Mouse (Mus musculus) T-helper 1 cell (primary cell): ENCODE measurements around the gene Metap1d.

Experiments
- in situ Hi-C: fragments of 300-600 bp; cut with MboI, MseI; formaldehyde crosslinking; loops from one replicate; pipeline ENCODE4 v1.15.1; 2025; ENCODE audit warnings: high pct_unique_total_duplicates

Metap1d gene

GRCm38 (mm10) chr2:71526595-71527322, 73.7 kb downstream of the Metap1d start:
- in situ Hi-C loops: loop anchor here (5.0 kb wide), 1 partner anchor 74 kb away; the partner anchor contains the start of gene Metap1d

DNA sequence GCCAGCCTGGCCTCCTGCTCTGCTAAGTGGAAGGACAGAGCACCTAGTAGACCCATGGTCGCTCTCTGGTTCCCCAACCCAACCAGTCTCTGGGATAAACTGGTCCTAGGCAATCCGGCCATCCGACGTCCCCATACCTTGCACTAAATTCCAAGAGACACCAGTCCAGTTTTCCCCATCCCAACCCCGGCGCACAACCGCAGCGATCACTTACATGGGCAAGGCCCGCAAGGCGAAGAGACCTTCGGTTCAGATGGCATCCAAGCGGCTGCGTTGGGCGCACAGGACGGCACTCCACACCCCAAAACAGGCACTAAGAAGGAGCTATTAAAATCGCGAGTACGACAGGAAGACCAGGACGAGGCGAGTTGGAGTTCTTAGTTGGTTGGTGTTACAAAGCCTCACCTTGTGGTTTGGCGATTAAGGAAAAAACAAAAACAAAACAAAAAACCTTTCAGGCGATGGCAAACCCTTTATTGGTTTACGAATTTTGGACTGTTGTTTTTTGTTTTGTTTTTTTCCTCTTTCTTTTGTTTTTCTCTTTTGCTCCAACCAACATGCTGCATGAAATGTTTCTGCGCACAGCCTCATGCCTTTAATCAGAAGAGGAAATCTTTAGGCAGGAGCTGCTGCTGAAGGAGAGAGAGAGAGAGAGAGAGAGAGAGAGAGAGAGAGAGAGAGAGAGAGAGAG, 74.4 kb downstream of the Metap1d start:
- in situ Hi-C loops: loop anchor here (5.0 kb wide), 1 partner anchor 75 kb away; the partner anchor contains the start of gene Metap1d

DNA sequence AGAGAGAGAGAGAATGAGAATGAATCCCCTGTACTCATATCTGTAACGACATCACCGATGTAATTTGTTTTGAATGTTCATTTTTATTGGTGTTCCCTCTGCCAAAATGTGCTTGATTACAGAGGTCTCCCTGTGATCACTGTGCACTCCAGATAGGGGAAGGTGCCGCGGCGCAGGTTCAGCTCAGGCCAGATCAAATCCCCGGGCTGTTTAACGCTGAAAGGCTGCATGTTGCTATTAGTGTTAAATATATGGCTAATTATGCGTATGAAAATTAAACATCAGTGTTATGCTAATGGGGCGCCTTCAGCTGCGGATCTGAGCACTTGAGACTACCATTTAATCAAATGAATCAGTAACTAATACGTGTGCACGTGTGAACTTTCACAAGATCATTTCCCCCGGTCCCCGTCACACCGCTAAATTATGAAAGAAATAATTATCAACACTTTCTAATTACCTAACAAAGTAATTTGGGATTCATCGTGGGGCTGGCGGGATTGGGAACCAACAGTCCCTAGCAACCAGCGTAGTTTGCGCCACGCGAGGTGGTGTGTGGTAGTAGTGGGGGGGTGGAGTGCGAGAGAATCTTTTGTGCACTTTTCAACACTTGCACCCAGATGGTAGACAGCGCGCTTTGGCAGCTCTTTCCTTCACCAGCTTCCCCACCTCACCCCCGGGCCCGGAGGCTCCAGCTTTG, 75.1 kb downstream of the Metap1d start, which contains the start of gene Dlx1:
TSS of gene Dlx1 (plus strand) at position 100 of the 700 bp plus-strand sequence.
- in situ Hi-C loops: loop anchor here (5.0 kb wide), 1 partner anchor 76 kb away; the partner anchor contains the start of gene Metap1d

GRCm38 (mm10) chr2:71528714-71529510, 75.8 kb downstream of the Metap1d start:
- in situ Hi-C loops: loop anchor here (5.0 kb wide), 1 partner anchor 77 kb away; the partner anchor contains the start of gene Metap1d

GRCm38 (mm10) chr2:71529511-71530351, 76.7 kb downstream of the Metap1d start:
- in situ Hi-C loops: loop anchor here (5.0 kb wide), 1 partner anchor 77 kb away; the partner anchor contains the start of gene Metap1d

- in situ Hi-C loops: no loop called here
These were observed 77.5 kb downstream of the Metap1d start for GRCm38 (mm10) chr2:71530391-71531123.

- in situ Hi-C loops: no loop called here
These were observed 78.1 kb downstream of the Metap1d start for GRCm38 (mm10) chr2:71531124-71531590.

DNA sequence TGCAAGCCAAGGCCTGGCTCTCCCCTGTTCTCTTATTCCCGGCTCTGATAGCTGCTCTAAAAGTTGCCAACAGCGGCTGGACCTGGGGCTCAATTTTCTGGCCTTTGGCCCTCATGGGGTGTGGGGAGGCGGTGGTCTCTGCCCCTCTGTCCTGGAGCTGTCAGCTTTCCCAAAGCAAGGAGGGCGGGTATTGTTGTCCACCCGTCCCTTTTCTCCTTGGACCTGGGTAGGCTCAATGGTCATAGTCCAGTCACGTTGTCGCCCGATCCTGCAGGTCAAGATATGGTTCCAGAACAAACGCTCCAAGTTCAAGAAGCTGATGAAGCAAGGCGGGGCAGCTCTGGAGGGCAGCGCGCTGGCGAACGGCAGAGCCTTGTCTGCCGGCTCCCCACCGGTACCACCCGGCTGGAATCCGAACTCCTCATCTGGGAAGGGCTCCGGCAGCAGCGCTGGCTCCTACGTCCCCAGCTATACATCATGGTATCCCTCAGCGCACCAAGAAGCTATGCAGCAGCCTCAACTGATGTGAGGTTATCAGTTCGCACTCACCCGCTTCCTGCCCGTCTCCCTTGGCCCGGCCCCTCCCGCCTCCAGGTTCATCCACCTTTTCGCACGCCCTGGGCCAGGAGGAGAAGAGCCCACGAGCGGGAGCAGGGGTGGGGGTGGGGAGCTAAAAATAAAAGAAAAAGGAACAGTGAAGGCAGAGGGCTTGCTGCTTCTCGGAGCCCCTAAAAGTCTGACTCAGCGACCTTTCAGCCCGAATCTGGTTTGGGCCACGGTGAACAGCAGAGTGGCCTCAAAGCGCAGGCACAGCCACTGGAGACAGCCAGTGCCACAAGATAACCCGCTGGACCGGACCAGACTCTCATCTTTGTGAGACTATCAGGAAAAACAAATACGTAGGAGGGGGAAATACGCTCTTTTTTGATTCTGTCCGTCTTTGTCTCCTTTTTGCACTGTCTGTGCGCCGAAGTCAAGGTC, 79.2 kb downstream of the Metap1d start:
- in situ Hi-C loops: no loop called here

- in situ Hi-C loops: no loop called here
These were observed 80.0 kb downstream of the Metap1d start for GRCm38 (mm10) chr2:71533094-71533493.

DNA sequence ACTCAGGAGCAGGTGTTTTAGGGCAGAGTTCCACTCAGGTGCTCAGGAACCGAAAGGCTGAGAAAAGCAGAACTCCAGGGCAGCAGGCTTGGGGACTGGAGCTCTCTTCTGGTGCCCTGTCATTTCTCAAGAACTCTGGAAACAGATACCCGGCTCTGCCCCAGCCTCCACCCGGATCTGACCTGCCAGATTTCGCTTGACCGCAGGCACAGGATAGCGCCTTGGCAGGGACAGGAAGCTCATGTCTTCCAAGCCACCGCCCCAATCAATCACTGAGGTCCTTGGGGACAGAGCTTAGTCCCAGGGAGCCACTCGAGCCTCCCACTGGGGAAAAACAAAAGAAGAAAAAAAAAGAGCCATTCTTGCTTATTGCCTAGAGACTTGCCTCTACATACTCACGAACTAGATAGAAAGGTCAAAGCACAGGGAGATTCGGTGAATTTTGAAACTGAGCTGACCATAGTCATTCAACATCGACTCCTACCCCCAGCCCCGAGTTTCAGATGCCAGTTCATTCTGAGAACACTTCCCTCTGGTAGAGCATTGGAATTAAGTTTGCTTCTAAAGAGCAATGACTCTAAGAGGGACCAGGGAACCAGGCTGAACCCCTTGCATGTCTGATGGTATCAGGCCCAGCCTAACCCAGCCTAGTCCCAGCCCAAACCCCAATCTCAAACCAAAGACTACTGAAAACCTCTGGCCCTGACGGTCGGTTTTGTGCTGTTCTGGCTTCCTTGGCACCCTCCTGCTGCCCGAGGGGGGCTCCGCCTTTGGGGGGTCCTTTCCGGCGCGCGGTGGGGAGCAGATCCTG, 81.4 kb downstream of the Metap1d start:
- in situ Hi-C loops: no loop called here

DNA sequence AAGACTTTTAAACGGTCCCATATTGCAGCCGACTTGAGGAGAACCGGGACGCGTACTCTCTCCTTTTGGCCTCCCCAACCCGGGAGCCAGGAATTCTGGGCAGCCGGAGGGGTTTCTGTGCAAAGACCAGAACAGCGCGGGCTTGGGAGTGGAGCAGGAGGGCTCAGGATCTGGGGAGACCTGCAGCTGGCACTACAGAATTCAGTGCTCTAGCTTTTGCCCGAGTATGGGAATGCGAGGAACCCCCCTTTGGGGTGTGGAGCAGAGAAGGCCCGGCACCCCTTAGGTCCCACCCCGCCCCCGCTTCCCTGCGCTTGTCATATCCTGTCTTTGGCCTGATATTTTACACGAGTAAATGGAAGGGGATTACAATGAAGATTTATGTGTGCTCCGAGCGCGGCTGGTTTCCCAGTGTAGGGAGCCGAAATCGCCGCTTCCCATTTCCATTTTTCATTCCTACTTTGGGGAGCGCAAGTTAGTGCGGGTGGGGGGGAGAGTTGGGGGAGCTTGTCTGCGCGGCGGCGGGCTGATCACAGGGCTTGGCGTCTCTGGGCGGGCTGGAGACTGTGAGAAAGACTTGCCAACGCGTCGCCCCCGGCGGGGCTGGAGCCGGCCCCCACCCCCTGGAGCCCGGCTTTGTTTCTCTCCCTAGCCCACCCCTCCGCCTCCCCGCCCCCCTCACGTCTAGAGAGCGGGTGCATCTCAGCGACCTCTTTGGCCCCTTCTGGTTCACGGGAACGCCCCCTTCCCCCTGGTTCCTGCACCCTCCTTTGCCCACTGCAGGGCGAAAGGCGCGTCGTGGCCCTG, 87.7 kb downstream of the Metap1d start:
- in situ Hi-C loops: no loop called here

DNA sequence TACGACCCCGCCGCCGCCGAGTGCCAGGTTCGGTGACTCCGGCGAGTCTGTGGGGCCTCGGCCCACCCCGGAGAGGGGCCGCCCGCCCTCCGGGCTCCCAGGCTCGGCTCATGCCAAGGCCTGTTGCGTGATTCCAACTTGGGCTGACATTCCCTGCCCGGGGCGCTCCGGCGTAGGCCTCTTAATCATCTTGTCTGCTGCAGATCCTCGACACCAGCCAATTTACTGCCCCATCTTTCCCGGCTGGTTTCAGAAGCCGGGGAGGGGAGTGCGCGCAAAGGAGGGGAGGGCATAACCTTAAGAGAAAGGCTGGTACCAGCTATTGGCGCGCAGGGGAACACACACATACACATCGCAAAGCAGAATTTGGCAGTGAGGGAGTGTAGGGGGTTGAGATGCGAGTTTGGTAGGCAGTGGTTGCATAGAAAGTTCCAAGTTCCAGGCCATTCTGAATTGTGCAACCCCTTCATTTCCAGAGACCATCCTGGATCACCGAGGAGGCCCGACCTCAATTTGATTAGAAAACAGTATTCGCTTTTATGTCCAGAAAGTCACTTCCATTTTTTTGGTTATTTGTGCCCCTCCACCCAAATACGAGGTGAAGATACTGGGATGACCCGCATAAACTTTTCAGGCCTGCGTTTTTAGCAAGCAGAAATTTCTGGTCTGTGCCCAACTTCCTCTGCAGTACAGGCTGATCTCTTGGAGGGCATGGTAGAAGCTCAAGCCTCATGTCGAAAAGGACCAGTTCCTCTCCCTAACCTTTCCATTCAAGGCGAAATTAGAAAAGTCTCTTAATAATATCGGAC, 88.5 kb downstream of the Metap1d start:
- in situ Hi-C loops: no loop called here

DNA sequence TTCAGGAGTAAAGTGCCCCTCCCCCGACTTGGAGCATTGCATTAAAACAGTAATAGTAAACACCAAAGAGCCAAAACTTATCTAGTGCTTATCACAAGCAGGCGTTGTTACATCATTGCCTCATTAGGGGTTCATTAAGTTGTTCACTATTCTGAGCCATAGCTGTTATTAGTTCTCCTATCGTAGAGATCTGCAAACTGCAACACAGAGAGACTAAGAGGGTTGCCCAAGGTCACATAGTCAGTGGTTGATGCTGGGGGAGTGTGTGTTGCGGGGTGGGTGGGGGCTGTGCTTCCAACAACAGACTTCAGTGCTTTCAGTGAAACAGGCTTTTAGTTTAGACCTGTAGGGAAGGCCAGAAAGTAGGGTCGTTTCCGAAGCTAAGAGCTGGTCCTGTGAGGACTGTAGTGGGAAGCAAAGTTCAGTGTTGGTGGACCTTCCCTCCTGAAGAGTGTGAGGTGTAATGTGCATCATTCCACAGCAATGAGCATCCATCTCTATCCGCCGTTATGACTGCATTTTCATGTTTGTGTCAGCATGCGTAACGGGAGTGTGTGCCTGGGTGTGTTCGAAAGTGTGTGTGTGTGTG, 89.2 kb downstream of the Metap1d start:
- in situ Hi-C loops: no loop called here

GRCm38 (mm10) chr2:71542816-71543301, 89.8 kb downstream of the Metap1d start:
- in situ Hi-C loops: no loop called here

- in situ Hi-C loops: no loop called here
These were observed 90.5 kb downstream of the Metap1d start for GRCm38 (mm10) chr2:71543531-71543930.
